Mouse (Mus musculus) limb, embryonic 13.5 days (tissue): ENCODE data around the gene Gm42957. TPM values are rescaled to one million over a fixed set of nuclear protein-coding genes. Genes with fewer than 3 reads are reported as not detected.
A peak's percentile ranks its signal among the peaks of the same experiment; 100 is the strongest.
"Not testable (repeated sequence)": the region's sequence is repeated elsewhere in the genome, so short reads cannot be mapped to it uniquely, and the experiment has no call there.

Experiments
- ATAC-seq: fragments of 200-750 bp; cut with Nextera tagmentation; 2 replicates; pipeline ENCODE4 v1.8.0; 2017; ENCODE audit warnings: low read depth, moderate number of reproducible peaks, moderate TSS enrichment; ENCODE audit not compliant: low FRiP score
- H3K27ac ChIP-seq: fragments of 300-500 bp; sonication (generic); 2 replicates; pipeline ENCODE4 v1.5.1; 2015; ENCODE audit warnings: inconsistent platforms, mild to moderate bottlenecking, moderate library complexity
- H3K27me3 ChIP-seq: fragments of 300-500 bp; sonication (generic); 2 replicates; pipeline ENCODE4 v1.6.1; 2015; ENCODE audit warnings: mild to moderate bottlenecking, inconsistent platforms
- H3K36me3 ChIP-seq: fragments of 300-500 bp; sonication (generic); 2 replicates; pipeline ENCODE4 v1.6.1; 2015; ENCODE audit warnings: inconsistent platforms, mild to moderate bottlenecking, moderate library complexity
- H3K4me1 ChIP-seq: fragments of 300-500 bp; sonication (generic); 2 replicates; pipeline ENCODE4 v1.6.1; 2015; ENCODE audit warnings: inconsistent platforms
- H3K4me2 ChIP-seq: fragments of 300-500 bp; sonication (generic); replicated peaks from 2 replicates; pipeline ENCODE4 v1.6.1; 2015; ENCODE audit warnings: inconsistent platforms, mild to moderate bottlenecking, moderate library complexity
- H3K4me3 ChIP-seq: fragments of 300-500 bp; sonication (generic); 2 replicates; pipeline ENCODE4 v1.5.1; 2015; ENCODE audit warnings: moderate library complexity, mild to moderate bottlenecking, inconsistent platforms
- H3K9ac ChIP-seq: fragments of 300-500 bp; sonication (generic); 2 replicates; pipeline ENCODE4 v1.6.1; 2015; ENCODE audit warnings: mild to moderate bottlenecking, inconsistent platforms
- H3K9me3 ChIP-seq: fragments of 300-500 bp; sonication (generic); 2 replicates; pipeline ENCODE4 v1.6.1; 2016; ENCODE audit warnings: inconsistent platforms
- WGBS: fragments of 180-500 bp; shearing (Covaris S2); methylation state at CpG from one replicate; pipeline ENCODE4 v1.1.7; 2015; 5-methylcytosine and 5-hydroxymethylcytosine counted together
- polyA plus RNA-seq: library from polyadenylated mRNA; unstranded; fragments of >200 nt; fragmentation: Nextera tagmentation; extraction: Ambion mirVana; gene quantifications from 2 replicates; pipeline ENCODE4 v1.2.1, GENCODE M21; 2015

The Gm42957 gene
- polyA plus RNA-seq, 1 experiment from 2014 or later, result 0.23 TPM

GRCm38 (mm10) chr3:96665732-96666363 lies 30.6 kb downstream of the Gm42957 start:
- H3K36me3 ChIP-seq, H3K9ac ChIP-seq, H3K4me3 ChIP-seq, H3K27me3 ChIP-seq, H3K27ac ChIP-seq, H3K4me2 ChIP-seq, H3K9me3 ChIP-seq, ATAC-seq: not testable (repeated sequence)
- WGBS, result 89% methylated on average over 7 of the region's 7 CpGs
- H3K4me1 ChIP-seq, result peaks cover 20% of the 10 kb centered on the region

GRCm38 (mm10) chr3:96666916-96667315 lies 31.6 kb downstream of the Gm42957 start:
- Histone ChIP-seq H3K36me3 (no peaks in the 10 kb centered on the region), H3K4me1 (peaks cover 20% of the 10 kb centered on the region), H3K27me3 (peaks cover 10% of the 10 kb centered on the region), H3K9ac (no peak overlapping the region), H3K9me3 (no peaks in the 10 kb centered on the region), H3K27ac (no peak overlapping the region), H3K4me3 (no peak overlapping the region), H3K4me2 (no peak overlapping the region)
- WGBS, result 92% methylated on average over 5 of the region's 5 CpGs
- no peak for ATAC-seq

- ATAC-seq, result no peak
- 36% methylated on average over 1 of the region's 1 CpGs for WGBS
- Histone ChIP-seq H3K4me2 (no peak overlapping the region), H3K9ac (no peak overlapping the region), H3K27me3 (peaks cover 10% of the 10 kb centered on the region), H3K4me1 (peaks cover 19% of the 10 kb centered on the region), H3K4me3 (no peak overlapping the region), H3K36me3 (no peaks in the 10 kb centered on the region), H3K27ac (no peak overlapping the region), H3K9me3 (no peaks in the 10 kb centered on the region)
These were observed 32.0 kb downstream of the Gm42957 start for GRCm38 (mm10) chr3:96667316-96667715.

GRCm38 (mm10) chr3:96668424-96669067 lies 33.3 kb downstream of the Gm42957 start:
- Histone ChIP-seq H3K4me1 (peaks cover 11% of the 10 kb centered on the region), H3K9me3 (no peaks in the 10 kb centered on the region), H3K4me2 (no peak overlapping the region), H3K27me3 (peaks cover 10% of the 10 kb centered on the region), H3K4me3 (no peak overlapping the region), H3K36me3 (no peaks in the 10 kb centered on the region), H3K9ac (no peak overlapping the region), H3K27ac (no peak overlapping the region)
- WGBS, result 95% methylated on average over 5 of the region's 5 CpGs
- ATAC-seq, result no peak

- WGBS, result 5% methylated on average over 35 of the region's 35 CpGs
- Histone ChIP-seq H3K27me3 (peaks cover 10% of the 10 kb centered on the region), H3K4me3 (peak within 1 kb of the TSS; percentile 40), H3K9ac (no peak within 1 kb of the TSS; the same call in 1 of the 2 replicates), H3K4me2 (peak within 1 kb of the TSS; percentile 74), H3K27ac (no peak within 1 kb of the TSS), H3K9me3 (no peaks in the 10 kb centered on the region), H3K36me3 (no peaks in the 10 kb centered on the region), H3K4me1 (peaks cover 12% of the 10 kb centered on the region)
- ATAC-seq, result peak; percentile 95
These were observed 34.6 kb downstream of the Gm42957 start, which contains the start of gene Ankrd35 for GRCm38 (mm10) chr3:96669727-96670468. Gene Ankrd35, plus strand, starts transcription at chr3:96670131.

- Histone ChIP-seq H3K27ac (no peak overlapping the region), H3K4me1 (peaks cover 18% of the 10 kb centered on the region), H3K4me2 (no peak overlapping the region), H3K27me3 (peaks cover 10% of the 10 kb centered on the region), H3K9ac (no peak overlapping the region), H3K4me3 (no peak overlapping the region), H3K36me3 (no peaks in the 10 kb centered on the region), H3K9me3 (no peaks in the 10 kb centered on the region)
- 91% methylated on average over 5 of the region's 5 CpGs for WGBS
- no peak for ATAC-seq
These were observed 36.2 kb downstream of the Gm42957 start for GRCm38 (mm10) chr3:96671519-96671918.

GRCm38 (mm10) chr3:96673514-96673913 lies 38.2 kb downstream of the Gm42957 start:
- H3K27ac ChIP-seq, result no peak overlapping the region
- ATAC-seq, result no peak
- no peaks in the 10 kb centered on the region for H3K9me3 ChIP-seq
- no peak overlapping the region for H3K4me3 ChIP-seq
- 64% methylated on average over 4 of the region's 4 CpGs for WGBS
- no peak overlapping the region for H3K9ac ChIP-seq
- H3K4me2 ChIP-seq, result no peak overlapping the region
- no peaks in the 10 kb centered on the region for H3K36me3 ChIP-seq
- H3K4me1 ChIP-seq, result peaks cover 18% of the 10 kb centered on the region
- peaks cover 13% of the 10 kb centered on the region for H3K27me3 ChIP-seq

GRCm38 (mm10) chr3:96674442-96674841 lies 39.2 kb downstream of the Gm42957 start:
- Histone ChIP-seq H3K9me3 (no peaks in the 10 kb centered on the region), H3K36me3 (no peaks in the 10 kb centered on the region), H3K4me1 (peaks cover 18% of the 10 kb centered on the region), H3K4me2 (peak overlapping the region; percentile 43), H3K4me3 (no peak overlapping the region), H3K27me3 (peaks cover 20% of the 10 kb centered on the region), H3K9ac (no peak overlapping the region), H3K27ac (peak overlapping the region; percentile 52)
- peak; percentile 35; the same call in 1 of the 2 replicates for ATAC-seq
- 15% methylated on average over 8 of the region's 8 CpGs for WGBS

- H3K4me1 ChIP-seq, result peaks cover 18% of the 10 kb centered on the region
- H3K27me3 ChIP-seq, result peaks cover 27% of the 10 kb centered on the region
- WGBS, result 43% methylated on average over 3 of the region's 3 CpGs
- no peak overlapping the region; the same call in 1 of the 2 replicates for H3K9ac ChIP-seq
- H3K27ac ChIP-seq, result no peak overlapping the region
- no peaks in the 10 kb centered on the region for H3K9me3 ChIP-seq
- no peak overlapping the region for H3K4me2 ChIP-seq
- H3K4me3 ChIP-seq, result no peak overlapping the region
- ATAC-seq, result no peak
- H3K36me3 ChIP-seq, result no peaks in the 10 kb centered on the region
These were observed 39.9 kb downstream of the Gm42957 start for GRCm38 (mm10) chr3:96675171-96675570.

- no peaks in the 10 kb centered on the region for H3K36me3 ChIP-seq
- H3K4me1 ChIP-seq, result peaks cover 14% of the 10 kb centered on the region
- no peak overlapping the region for H3K4me2 ChIP-seq
- 37% methylated on average over 3 of the region's 3 CpGs for WGBS
- H3K4me3 ChIP-seq, result no peak overlapping the region
- no peak overlapping the region; the same call in 1 of the 2 replicates for H3K27ac ChIP-seq
- H3K9ac ChIP-seq, result no peak overlapping the region; the same call in 1 of the 2 replicates
- H3K27me3 ChIP-seq, result peaks cover 31% of the 10 kb centered on the region
- no peaks in the 10 kb centered on the region for H3K9me3 ChIP-seq
- no peak for ATAC-seq
These were observed 40.4 kb downstream of the Gm42957 start for GRCm38 (mm10) chr3:96675690-96676089.

- H3K9ac ChIP-seq, result no peak overlapping the region
- H3K27me3 ChIP-seq, result peaks cover 32% of the 10 kb centered on the region
- no peak overlapping the region for H3K4me2 ChIP-seq
- H3K36me3 ChIP-seq, result no peaks in the 10 kb centered on the region
- no peak overlapping the region for H3K27ac ChIP-seq
- WGBS, result 66% methylated on average over 7 of the region's 7 CpGs
- H3K4me3 ChIP-seq, result no peak overlapping the region
- H3K4me1 ChIP-seq, result peaks cover 14% of the 10 kb centered on the region
- no peak for ATAC-seq
- H3K9me3 ChIP-seq, result no peaks in the 10 kb centered on the region
These were observed 43.2 kb downstream of the Gm42957 start for GRCm38 (mm10) chr3:96678456-96678855.

GRCm38 (mm10) chr3:96679159-96679674 lies 43.9 kb downstream of the Gm42957 start:
- no peaks in the 10 kb centered on the region for H3K36me3 ChIP-seq
- no peak for ATAC-seq
- no peaks in the 10 kb centered on the region for H3K9me3 ChIP-seq
- H3K27me3 ChIP-seq, result peaks cover 39% of the 10 kb centered on the region
- 27% methylated on average over 5 of the region's 5 CpGs for WGBS
- no peak overlapping the region for H3K9ac ChIP-seq
- H3K4me3 ChIP-seq, result no peak overlapping the region
- no peak overlapping the region for H3K27ac ChIP-seq
- H3K4me2 ChIP-seq, result no peak overlapping the region
- peaks cover 11% of the 10 kb centered on the region for H3K4me1 ChIP-seq
